1 mouse cellular context compared by ENCODE assay signal in the genomic region with DNA sequence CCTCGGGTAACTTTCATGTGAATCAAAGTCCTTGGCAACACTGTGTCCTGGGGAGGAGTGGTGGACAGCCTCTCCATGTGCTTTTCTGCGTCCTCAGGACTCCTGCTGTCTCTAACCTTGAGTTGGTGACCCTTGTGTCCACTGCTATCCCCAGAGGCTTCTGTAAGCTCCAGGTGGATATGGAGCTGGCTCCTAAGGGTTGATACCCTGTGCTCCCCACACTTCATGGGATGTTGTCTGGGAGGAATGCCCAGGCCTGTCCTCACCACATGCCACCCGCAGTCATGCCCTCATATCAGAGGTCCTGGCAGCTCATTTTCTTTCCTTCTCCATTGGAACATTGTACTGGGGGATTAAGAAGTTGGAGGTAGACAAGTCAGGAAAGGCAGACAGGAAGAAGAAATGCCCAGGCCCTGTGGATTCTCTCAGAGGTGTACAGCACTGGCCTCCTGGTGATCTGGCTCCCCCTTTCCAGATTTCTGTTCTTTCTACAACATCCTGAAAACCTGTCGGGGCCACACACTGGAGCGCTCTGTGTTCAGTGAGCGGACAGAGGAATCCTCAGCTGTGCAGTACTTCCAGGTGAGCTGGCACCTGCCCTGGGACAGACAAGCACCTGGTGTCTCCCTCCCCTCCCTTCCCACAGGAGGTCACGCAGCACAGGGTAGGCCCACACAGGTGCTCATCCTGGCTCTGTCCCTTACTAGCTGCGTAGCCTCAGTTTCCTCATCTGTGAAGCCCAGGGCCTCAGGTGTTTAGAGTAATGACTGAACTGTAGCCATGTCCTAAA.
TF ChIP-seq lines count a peak whose summit lies in the region.

No protein-coding gene starts in this region.

TF ChIP-seq in MEL, 35 proteins besides CTCF, POLR2A, EP300 and RAD21:
- TF ChIP-seq ZC3H11A (IDR thresholded peaks at IDR 0.05; ENCODE audit: low read depth, low read length) (no peak), POLR2AphosphoS2 (IDR thresholded peaks at IDR 0.05; ENCODE audit: low read length) (no peak), TBP (IDR thresholded peaks at IDR 0.05; ENCODE audit: low read depth, low read length) (no peak), MAX (IDR thresholded peaks at IDR 0.05; ENCODE audit: low read length) (0 out of 2 replicates have a peak, but pooled peaks have one; percentile 20), SMC3 (IDR thresholded peaks at IDR 0.05; ENCODE audit: low read depth, low read length) (no peak), TAL1 (IDR thresholded peaks at IDR 0.05; ENCODE audit: low read length) (no peak), KAT2A (conservative IDR thresholded peaks at IDR 0.05; ENCODE audit: low read depth, low read length) (no peak)
